In the genomic region with DNA sequence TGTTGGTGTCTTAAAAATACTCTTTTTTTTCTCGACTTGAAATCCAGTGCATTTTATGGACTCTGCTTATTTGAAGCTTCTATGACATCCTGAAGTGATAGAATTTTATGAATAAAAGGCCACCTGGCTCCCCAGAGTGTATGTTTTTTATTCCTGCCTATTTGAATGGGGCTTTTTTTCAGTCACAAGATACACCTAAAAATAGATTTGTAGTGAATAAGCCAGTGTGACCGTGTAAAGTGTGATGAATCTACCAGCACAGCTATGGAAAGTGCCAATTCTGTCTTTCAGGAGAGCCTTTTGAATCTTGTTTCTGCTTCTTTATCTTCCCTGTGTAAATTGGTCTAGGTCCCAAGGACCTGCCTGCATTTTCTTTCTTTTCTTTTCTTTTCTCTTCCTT, we compare ENCODE assay signal across 31 mouse cellular contexts.
"Had no signal": no experiment of that assay in that cellular context is flagged by ENCODE, and none has a peak within 500 bp of the region (broad histone marks: within the 10 kb centered on the region; RNA-seq: fewer than 3 reads in every experiment).

No protein-coding gene starts in this region.

- H3K27ac ChIP-seq: heart, embryonic 13.5 days; heart, embryonic 15.5 days; hindbrain, embryonic 10.5 days; hindbrain, embryonic 12.5 days; hindbrain, embryonic 13.5 days; hindbrain, embryonic 14.5 days; hindbrain, embryonic 15.5 days; hindbrain, postnatal 0 days; intestine, embryonic 15.5 days; kidney, embryonic 15.5 days; kidney, postnatal 0 days; layer of hippocampus, adult 2 months; left cerebral cortex, adult 2 months had no signal

- H3K9me3 ChIP-seq: heart, embryonic 12.5 days; heart, embryonic 13.5 days; heart, embryonic 15.5 days; hindbrain, embryonic 10.5 days; hindbrain, embryonic 12.5 days; hindbrain, embryonic 13.5 days; hindbrain, embryonic 15.5 days; intestine, embryonic 15.5 days; kidney, embryonic 15.5 days had no signal

- H3K27me3 ChIP-seq: heart, embryonic 12.5 days; heart, embryonic 13.5 days; heart, embryonic 15.5 days; hindbrain, embryonic 12.5 days; hindbrain, embryonic 13.5 days; hindbrain, embryonic 15.5 days; intestine, embryonic 15.5 days; kidney, embryonic 15.5 days had no signal

- DNase-seq: heart, postnatal 10 days; heart, postnatal 14 days; heart, postnatal 36 days; heart, postnatal 4 days; kidney, adult 11 months; kidney, adult 18-20 months; kidney, adult 2 months; kidney, adult 8-10 months; kidney, adult 9 months; kidney, postnatal 10 days; kidney, postnatal 14 days; kidney, postnatal 25 days; kidney, postnatal 36 days; kidney, postnatal 4 days; layer of hippocampus, adult 9-11 months; layer of hippocampus, postnatal 36 days had no signal

- H3K4me1 ChIP-seq: heart, embryonic 12.5 days; heart, embryonic 13.5 days; heart, embryonic 15.5 days; hindbrain, embryonic 10.5 days; hindbrain, embryonic 12.5 days; hindbrain, embryonic 13.5 days; hindbrain, embryonic 15.5 days; intestine, embryonic 15.5 days; kidney, embryonic 15.5 days had no signal

- H3K36me3 ChIP-seq: heart, embryonic 12.5 days; heart, embryonic 13.5 days; heart, embryonic 15.5 days; hindbrain, embryonic 10.5 days; hindbrain, embryonic 12.5 days; hindbrain, embryonic 13.5 days; hindbrain, embryonic 15.5 days; intestine, embryonic 15.5 days; kidney, embryonic 15.5 days had no signal

- H3K4me3 ChIP-seq: heart, embryonic 12.5 days; heart, embryonic 13.5 days; heart, embryonic 15.5 days; hindbrain, embryonic 10.5 days; hindbrain, embryonic 12.5 days; hindbrain, embryonic 13.5 days; hindbrain, embryonic 15.5 days; intestine, embryonic 15.5 days; kidney, embryonic 15.5 days; layer of hippocampus, adult 2 months; left cerebral cortex, adult 2 months had no signal

- H3K9ac ChIP-seq: heart, embryonic 12.5 days; heart, embryonic 13.5 days; heart, embryonic 15.5 days; hindbrain, embryonic 12.5 days; hindbrain, embryonic 13.5 days; hindbrain, embryonic 14.5 days; hindbrain, embryonic 15.5 days; intestine, embryonic 15.5 days; kidney, embryonic 15.5 days had no signal

- H3K4me2 ChIP-seq: heart, embryonic 11.5 days; heart, embryonic 12.5 days; heart, embryonic 13.5 days; heart, embryonic 15.5 days; hindbrain, embryonic 12.5 days; hindbrain, embryonic 13.5 days; hindbrain, embryonic 14.5 days; hindbrain, embryonic 15.5 days; intestine, embryonic 15.5 days; kidney, embryonic 15.5 days had no signal
